Mouse (Mus musculus): ENCODE data around the gene 4930595D18Rik. TPM values are rescaled to one million over a fixed set of nuclear protein-coding genes. Genes with fewer than 3 reads are reported as not detected.

The 4930595D18Rik gene
- polyA plus RNA-seq (2015; fragmentation: Nextera tagmentation; extraction: Ambion mirVana) = not detected in 2 replicates

DNA sequence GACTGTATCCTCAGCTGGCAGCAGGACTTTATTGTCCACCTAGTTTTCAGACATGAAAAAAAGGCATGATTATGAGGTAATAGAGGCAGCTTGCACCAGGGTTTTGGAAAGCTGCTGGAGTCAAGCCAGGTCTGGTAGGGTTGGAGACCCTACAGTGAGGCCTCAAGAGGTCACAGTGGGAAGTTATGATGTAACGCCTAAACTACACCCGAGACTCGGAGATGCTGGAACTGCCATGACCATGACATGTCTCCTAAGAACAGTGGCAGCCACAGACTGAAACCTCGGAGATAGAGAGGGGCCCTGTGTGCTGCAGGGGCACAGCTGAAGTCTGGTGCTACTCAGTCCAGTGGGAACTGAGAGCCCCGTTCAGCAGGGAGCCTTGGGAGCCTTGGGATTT, at the start of gene 4930595D18Rik:
4930595D18Rik (minus strand) TSS at position 16 of the 400 bp plus-strand sequence.
- H3K4me1 ChIP-seq (ENCODE audit: insufficient read depth, low read length) = 0 out of 2 replicates have a peak, but pooled peaks cover 4% of the 10 kb centered on the region
- no peaks in the 10 kb centered on the region for H3K9me3 ChIP-seq (ENCODE audit: low read length)
- no peak for ATAC-seq (ENCODE audit: low FRiP score, low TSS enrichment)
- WGBS = 76% methylated on average over 5 of the region's 5 CpGs
- H3K4me3 ChIP-seq (ENCODE audit: low read length) = no peak within 1 kb of the TSS
- H3K36me3 ChIP-seq (ENCODE audit: insufficient read depth, low read length) = no peaks in the 10 kb centered on the region
- no peak within 1 kb of the TSS for H3K4me2 ChIP-seq (replicated peaks; ENCODE audit: low read depth, low read length)
- H3K9ac ChIP-seq (replicated peaks; ENCODE audit: low read length) = no peak within 1 kb of the TSS
- no peaks in the 10 kb centered on the region for H3K27me3 ChIP-seq (ENCODE audit: insufficient read depth, low read length)
- H3K27ac ChIP-seq (ENCODE audit: low read length) = no peak within 1 kb of the TSS

DNA sequence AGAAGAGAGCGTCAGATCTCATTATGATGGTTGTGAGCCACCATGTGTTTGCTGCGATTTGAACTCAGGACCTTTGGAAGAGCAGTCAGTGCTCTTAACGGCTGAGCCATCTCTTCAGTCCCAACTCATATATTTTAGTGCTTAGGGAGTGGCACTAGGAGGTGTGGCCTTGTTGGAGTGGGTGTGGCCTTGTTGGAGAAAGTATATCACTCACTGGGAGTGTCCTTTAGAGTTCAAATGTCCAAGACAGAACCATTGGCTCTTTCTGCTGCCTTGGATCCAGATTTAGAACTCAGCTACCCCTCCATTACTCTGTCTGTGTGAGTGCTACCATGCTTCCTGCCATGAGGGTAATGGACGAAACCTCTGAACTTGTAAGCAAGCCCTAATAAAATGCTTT, 49.5 kb upstream of the 4930595D18Rik start:
- Histone ChIP-seq H3K4me2 (replicated peaks; ENCODE audit: low read depth, low read length) (no peak overlapping the region), H3K36me3 (ENCODE audit: insufficient read depth, low read length) (peaks cover 3% of the 10 kb centered on the region; the same call in 1 of the 2 replicates), H3K27me3 (ENCODE audit: insufficient read depth, low read length) (no peaks in the 10 kb centered on the region), H3K9ac (replicated peaks; ENCODE audit: low read length) (no peak overlapping the region), H3K27ac (ENCODE audit: low read length) (no peak overlapping the region), H3K4me1 (ENCODE audit: insufficient read depth, low read length) (peaks cover 12% of the 10 kb centered on the region), H3K9me3 (ENCODE audit: low read length) (no peaks in the 10 kb centered on the region), H3K4me3 (ENCODE audit: low read length) (no peak overlapping the region)
- no peak for ATAC-seq (ENCODE audit: low FRiP score, low TSS enrichment)
- WGBS = 87% methylated on average over 4 of the region's 4 CpGs

DNA sequence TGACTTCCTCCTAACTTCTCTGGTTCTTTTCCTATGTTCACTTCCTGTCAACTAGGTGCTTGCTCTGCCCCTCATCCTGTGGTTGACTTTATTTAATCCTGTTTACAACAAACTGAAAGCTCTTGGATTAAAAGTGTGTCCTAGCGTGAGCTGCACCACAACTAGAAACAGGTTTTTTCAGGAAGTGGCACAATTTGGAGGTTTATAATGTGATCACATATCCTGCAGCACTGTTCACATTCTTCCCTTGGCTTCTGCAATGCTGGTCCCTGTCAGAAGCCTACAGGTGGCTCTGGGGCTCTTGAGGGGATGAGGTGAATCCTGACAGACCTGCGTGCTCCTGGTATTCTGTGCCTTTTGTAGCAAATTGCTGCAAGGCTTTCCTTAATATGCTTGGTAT, 46.5 kb upstream of the 4930595D18Rik start:
- Histone ChIP-seq H3K36me3 (ENCODE audit: insufficient read depth, low read length) (peaks cover 8% of the 10 kb centered on the region; the same call in 1 of the 2 replicates), H3K4me1 (ENCODE audit: insufficient read depth, low read length) (no peaks in the 10 kb centered on the region), H3K4me2 (replicated peaks; ENCODE audit: low read depth, low read length) (no peak overlapping the region), H3K27me3 (ENCODE audit: insufficient read depth, low read length) (no peaks in the 10 kb centered on the region), H3K27ac (ENCODE audit: low read length) (no peak overlapping the region), H3K9ac (replicated peaks; ENCODE audit: low read length) (no peak overlapping the region), H3K9me3 (ENCODE audit: low read length) (no peaks in the 10 kb centered on the region), H3K4me3 (ENCODE audit: low read length) (no peak overlapping the region)
- ATAC-seq (ENCODE audit: low FRiP score, low TSS enrichment) = no peak
- WGBS = 94% methylated on average over 2 of the region's 2 CpGs

DNA sequence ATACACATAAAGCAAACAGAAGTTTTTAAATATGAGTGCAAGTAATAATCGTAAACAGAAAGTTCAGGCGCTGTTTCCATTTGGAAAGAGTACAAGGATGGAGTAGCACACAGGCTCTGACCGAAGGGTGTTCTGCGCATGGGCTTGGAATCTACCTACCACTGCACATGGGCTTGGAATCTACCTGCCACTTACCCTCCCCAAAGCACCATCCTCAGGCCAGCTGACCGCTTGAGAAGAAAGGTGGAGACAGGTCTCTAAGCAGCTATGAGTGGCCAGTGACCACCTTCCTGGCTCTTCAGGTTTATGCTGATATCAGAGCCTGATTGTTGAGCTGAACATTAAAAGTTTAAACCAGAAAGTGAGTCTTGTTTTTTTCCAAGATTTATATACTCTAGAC, 44.2 kb upstream of the 4930595D18Rik start:
- H3K9ac ChIP-seq (replicated peaks; ENCODE audit: low read length) = no peak overlapping the region
- no peak overlapping the region for H3K4me3 ChIP-seq (ENCODE audit: low read length)
- H3K27ac ChIP-seq (ENCODE audit: low read length) = no peak overlapping the region
- H3K4me2 ChIP-seq (replicated peaks; ENCODE audit: low read depth, low read length) = no peak overlapping the region
- H3K4me1 ChIP-seq (ENCODE audit: insufficient read depth, low read length) = peaks cover 2% of the 10 kb centered on the region; the same call in 1 of the 2 replicates
- 96% methylated on average over 5 of the region's 5 CpGs for WGBS
- H3K36me3 ChIP-seq (ENCODE audit: insufficient read depth, low read length) = peaks cover 5% of the 10 kb centered on the region; the same call in 1 of the 2 replicates
- no peaks in the 10 kb centered on the region for H3K9me3 ChIP-seq (ENCODE audit: low read length)
- no peaks in the 10 kb centered on the region for H3K27me3 ChIP-seq (ENCODE audit: insufficient read depth, low read length)
- ATAC-seq (ENCODE audit: low FRiP score, low TSS enrichment) = no peak

DNA sequence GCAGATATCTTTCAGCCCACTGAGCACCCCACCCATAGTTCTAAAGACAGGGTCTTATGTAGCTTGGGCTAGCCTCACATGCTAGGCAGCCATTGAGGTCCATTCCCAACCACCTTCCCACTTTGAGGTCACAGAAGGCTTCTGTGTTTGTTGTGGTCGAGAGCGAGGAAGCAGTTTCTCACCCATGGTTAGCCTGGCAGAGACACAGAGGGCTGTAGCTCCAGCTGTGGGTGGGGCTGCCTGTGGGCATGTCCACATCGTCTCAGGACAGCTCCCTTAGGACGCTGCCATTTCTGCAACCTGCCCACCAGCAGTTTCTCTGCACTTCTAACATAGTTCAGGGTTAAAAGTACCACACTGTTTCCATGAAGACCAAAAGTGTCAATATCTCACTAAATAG, 43.1 kb upstream of the 4930595D18Rik start:
- 76% methylated on average over 4 of the region's 4 CpGs for WGBS
- Histone ChIP-seq H3K36me3 (ENCODE audit: insufficient read depth, low read length) (peaks cover 13% of the 10 kb centered on the region), H3K27me3 (ENCODE audit: insufficient read depth, low read length) (no peaks in the 10 kb centered on the region), H3K9ac (replicated peaks; ENCODE audit: low read length) (no peak overlapping the region), H3K9me3 (ENCODE audit: low read length) (no peaks in the 10 kb centered on the region), H3K27ac (ENCODE audit: low read length) (no peak overlapping the region), H3K4me1 (ENCODE audit: insufficient read depth, low read length) (peaks cover 2% of the 10 kb centered on the region; the same call in 1 of the 2 replicates), H3K4me3 (ENCODE audit: low read length) (no peak overlapping the region), H3K4me2 (replicated peaks; ENCODE audit: low read depth, low read length) (no peak overlapping the region)
- no peak for ATAC-seq (ENCODE audit: low FRiP score, low TSS enrichment)

DNA sequence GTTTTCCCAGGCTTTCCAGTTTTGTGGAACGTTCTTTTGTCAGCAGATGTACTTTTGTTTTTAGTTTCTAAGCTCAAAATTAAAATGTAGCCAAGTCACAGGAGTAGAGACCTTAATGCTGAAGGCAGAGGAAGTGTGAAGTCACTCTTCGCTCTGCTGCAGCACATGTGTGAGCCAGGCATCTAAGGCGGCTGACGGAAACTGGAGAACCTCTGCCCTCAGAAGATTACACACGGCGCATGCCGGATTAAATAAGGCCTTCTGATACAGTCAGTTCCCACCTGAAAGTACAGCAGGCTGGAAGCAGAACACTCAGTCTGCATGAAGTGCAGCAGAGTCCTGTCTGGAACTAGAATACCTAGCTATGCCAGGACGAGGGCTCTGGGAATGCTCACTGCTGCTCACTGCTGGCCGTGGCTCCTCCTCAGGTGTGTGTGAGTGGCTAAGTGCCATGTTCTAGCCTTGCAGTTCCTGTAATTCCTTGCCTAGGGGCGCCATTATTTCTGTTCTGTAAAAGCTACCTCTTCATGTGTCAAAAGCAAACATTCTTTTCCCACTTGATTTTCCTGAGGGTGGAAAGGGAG, 41.0 kb upstream of the 4930595D18Rik start:
- Histone ChIP-seq H3K9me3 (ENCODE audit: low read length) (no peaks in the 10 kb centered on the region; the same call in 1 of the 2 replicates), H3K27ac (ENCODE audit: low read length) (no peak overlapping the region), H3K4me3 (ENCODE audit: low read length) (no peak overlapping the region), H3K4me2 (replicated peaks; ENCODE audit: low read depth, low read length) (no peak overlapping the region), H3K36me3 (ENCODE audit: insufficient read depth, low read length) (peaks cover 31% of the 10 kb centered on the region), H3K27me3 (ENCODE audit: insufficient read depth, low read length) (no peaks in the 10 kb centered on the region), H3K4me1 (ENCODE audit: insufficient read depth, low read length) (peaks cover 2% of the 10 kb centered on the region; the same call in 1 of the 2 replicates), H3K9ac (replicated peaks; ENCODE audit: low read length) (no peak overlapping the region)
- whole genome bisulfite sequencing = 69% methylated on average over 10 of the region's 10 CpGs
- ATAC-seq (ENCODE audit: low FRiP score, low TSS enrichment) = no peak

DNA sequence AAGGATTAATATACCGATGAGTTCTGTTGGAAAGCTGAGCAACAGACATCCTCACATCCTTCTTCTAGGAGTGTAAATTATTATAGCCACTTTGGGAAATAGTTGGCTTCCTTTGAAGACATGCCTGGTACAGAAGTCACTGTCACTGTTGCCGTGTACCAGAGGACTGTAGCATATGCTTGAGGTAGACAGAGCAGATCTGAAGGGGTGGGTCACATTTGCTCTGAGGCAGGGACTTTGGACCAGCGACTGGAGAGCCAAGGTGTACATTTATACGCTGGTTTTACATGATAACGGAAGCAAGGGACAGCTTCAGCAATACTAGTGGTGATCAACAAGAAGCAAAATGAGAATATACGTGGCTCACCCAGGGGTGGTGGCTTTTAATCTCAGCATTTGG, 34.6 kb upstream of the 4930595D18Rik start:
- H3K9ac ChIP-seq (replicated peaks; ENCODE audit: low read length) = no peak overlapping the region
- H3K27me3 ChIP-seq (ENCODE audit: insufficient read depth, low read length) = no peaks in the 10 kb centered on the region
- no peak overlapping the region for H3K27ac ChIP-seq (ENCODE audit: low read length)
- no peak overlapping the region for H3K4me3 ChIP-seq (ENCODE audit: low read length)
- peaks cover 4% of the 10 kb centered on the region; the same call in 1 of the 2 replicates for H3K9me3 ChIP-seq (ENCODE audit: low read length)
- H3K4me2 ChIP-seq (replicated peaks; ENCODE audit: low read depth, low read length) = no peak overlapping the region
- no peak for ATAC-seq (ENCODE audit: low FRiP score, low TSS enrichment)
- H3K4me1 ChIP-seq (ENCODE audit: insufficient read depth, low read length) = peaks cover under 1% of the 10 kb centered on the region; the same call in 1 of the 2 replicates
- 94% methylated on average over 6 of the region's 6 CpGs for WGBS
- H3K36me3 ChIP-seq (ENCODE audit: insufficient read depth, low read length) = peaks cover 25% of the 10 kb centered on the region

DNA sequence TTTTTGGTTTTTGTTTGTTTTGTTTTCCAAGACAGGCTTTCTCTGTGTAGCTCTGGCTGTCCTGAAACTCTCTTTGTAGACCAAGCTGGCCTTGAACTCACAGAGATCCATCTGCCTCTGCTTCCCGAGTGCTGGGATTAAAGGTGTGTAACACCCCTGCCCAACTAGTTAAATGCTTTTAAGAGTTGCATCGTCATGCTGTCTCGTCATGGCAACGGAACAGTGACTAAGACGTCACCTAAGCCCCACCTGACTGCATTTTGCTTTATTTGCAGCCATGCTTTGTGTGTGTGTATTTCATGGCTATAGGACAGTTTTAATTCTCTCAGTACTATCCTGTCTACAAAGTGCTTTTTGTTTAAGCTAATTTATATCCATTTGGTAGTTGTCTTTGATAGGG, 27.4 kb upstream of the 4930595D18Rik start:
- no peak overlapping the region for H3K27ac ChIP-seq (ENCODE audit: low read length)
- WGBS = 86% methylated on average over 5 of the region's 5 CpGs
- no peaks in the 10 kb centered on the region for H3K9me3 ChIP-seq (ENCODE audit: low read length)
- H3K4me1 ChIP-seq (ENCODE audit: insufficient read depth, low read length) = no peaks in the 10 kb centered on the region
- H3K9ac ChIP-seq (replicated peaks; ENCODE audit: low read length) = no peak overlapping the region
- H3K36me3 ChIP-seq (ENCODE audit: insufficient read depth, low read length) = no peaks in the 10 kb centered on the region
- H3K27me3 ChIP-seq (ENCODE audit: insufficient read depth, low read length) = no peaks in the 10 kb centered on the region
- H3K4me2 ChIP-seq (replicated peaks; ENCODE audit: low read depth, low read length) = no peak overlapping the region
- no peak for ATAC-seq (ENCODE audit: low FRiP score, low TSS enrichment)
- H3K4me3 ChIP-seq (ENCODE audit: low read length) = no peak overlapping the region

DNA sequence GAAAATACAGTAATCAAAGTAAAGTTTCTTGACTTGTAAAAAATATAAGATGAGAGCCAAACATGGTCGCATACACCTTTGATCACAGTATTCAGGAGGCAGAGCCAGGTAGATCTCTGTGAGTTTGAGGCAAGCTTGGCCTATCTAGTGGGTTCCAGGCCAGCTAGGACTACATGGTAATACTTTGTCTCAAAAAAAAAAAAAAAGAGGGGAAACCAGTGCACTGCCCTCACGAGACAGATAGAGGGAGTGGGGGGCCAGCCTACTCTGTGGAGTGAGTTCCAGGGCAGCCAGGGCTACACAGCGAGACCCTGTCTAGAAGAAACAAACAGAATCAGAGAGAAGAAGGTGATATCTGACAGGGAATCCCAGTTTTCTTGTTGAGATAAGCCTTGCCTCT, 23.4 kb upstream of the 4930595D18Rik start:
- Histone ChIP-seq H3K9ac (replicated peaks; ENCODE audit: low read length) (no peak overlapping the region), H3K27me3 (ENCODE audit: insufficient read depth, low read length) (no peaks in the 10 kb centered on the region), H3K4me2 (replicated peaks; ENCODE audit: low read depth, low read length) (no peak overlapping the region), H3K9me3 (ENCODE audit: low read length) (no peaks in the 10 kb centered on the region), H3K27ac (ENCODE audit: low read length) (no peak overlapping the region), H3K4me1 (ENCODE audit: insufficient read depth, low read length) (no peaks in the 10 kb centered on the region), H3K4me3 (ENCODE audit: low read length) (no peak overlapping the region), H3K36me3 (ENCODE audit: insufficient read depth, low read length) (no peaks in the 10 kb centered on the region)
- 76% methylated on average over 3 of the region's 3 CpGs for WGBS
- no peak for ATAC-seq (ENCODE audit: low FRiP score, low TSS enrichment)

DNA sequence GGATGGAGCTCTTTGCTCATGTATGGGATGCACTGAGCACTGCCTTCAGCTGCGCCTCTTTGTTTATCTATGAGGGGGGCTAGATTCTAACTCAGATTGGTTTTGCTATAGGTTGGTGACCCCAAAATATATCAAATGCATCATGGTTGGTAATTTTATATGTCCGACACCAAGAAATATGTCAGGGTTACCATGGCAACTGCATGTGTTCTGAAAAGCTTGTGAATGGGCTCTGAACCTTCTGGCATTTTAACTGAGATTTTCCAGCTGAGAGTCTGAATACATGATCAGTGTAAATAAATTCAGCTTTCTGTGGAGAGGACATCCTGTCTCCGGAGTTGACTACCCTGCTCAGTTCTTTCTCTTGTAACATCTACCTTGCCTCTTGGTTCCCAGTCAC, 19.7 kb upstream of the 4930595D18Rik start:
- Histone ChIP-seq H3K27me3 (ENCODE audit: insufficient read depth, low read length) (no peaks in the 10 kb centered on the region), H3K4me3 (ENCODE audit: low read length) (no peak overlapping the region), H3K4me1 (ENCODE audit: insufficient read depth, low read length) (no peaks in the 10 kb centered on the region), H3K4me2 (replicated peaks; ENCODE audit: low read depth, low read length) (no peak overlapping the region), H3K9me3 (ENCODE audit: low read length) (no peaks in the 10 kb centered on the region), H3K27ac (ENCODE audit: low read length) (no peak overlapping the region), H3K9ac (replicated peaks; ENCODE audit: low read length) (no peak overlapping the region), H3K36me3 (ENCODE audit: insufficient read depth, low read length) (no peaks in the 10 kb centered on the region)
- WGBS = 69% methylated on average over 3 of the region's 3 CpGs
- ATAC-seq (ENCODE audit: low FRiP score, low TSS enrichment) = no peak
